In genomic region chr15:8565416-8565815, GRCm38 (mm10) we compare ENCODE assay signal across 43 mouse cellular contexts. TPM values are rescaled to one million over a fixed set of nuclear protein-coding genes. Genes with fewer than 3 reads are reported as not detected.
"Had no signal": no experiment of that assay in that cellular context is flagged by ENCODE, and none has a peak within 500 bp of the region (broad histone marks: within the 10 kb centered on the region; RNA-seq: fewer than 3 reads in every experiment).

No protein-coding gene starts in this region.

- H3K27ac ChIP-seq: heart, adult 2 months; heart, embryonic 13.5 days; heart, embryonic 15.5 days; hindbrain, embryonic 12.5 days; hindbrain, embryonic 14.5 days; hindbrain, postnatal 0 days; kidney, embryonic 15.5 days; kidney, postnatal 0 days; limb, embryonic 13.5 days; limb, embryonic 15.5 days; liver, embryonic 14.5 days had no signal

- H3K9me3 ChIP-seq: heart, embryonic 13.5 days; heart, embryonic 15.5 days; hindbrain, embryonic 12.5 days; kidney, embryonic 15.5 days; limb, embryonic 13.5 days; limb, embryonic 15.5 days had no signal

- H3K4me2 ChIP-seq: heart, embryonic 11.5 days; heart, embryonic 13.5 days; heart, embryonic 15.5 days; hindbrain, embryonic 12.5 days; hindbrain, embryonic 14.5 days; kidney, embryonic 15.5 days; limb, embryonic 13.5 days; limb, embryonic 15.5 days; liver, embryonic 11.5 days had no signal

- DNase-seq: gastrocnemius, postnatal 14 days; gastrocnemius, postnatal 36 days; heart, adult 11 months; heart, adult 2 months; heart, postnatal 14 days; heart, postnatal 36 days; kidney, adult 11 months; kidney, adult 2 months; kidney, adult 9 months; kidney, postnatal 14 days; kidney, postnatal 36 days; layer of hippocampus, adult 9-11 months; layer of hippocampus, postnatal 36 days; left cerebral cortex, postnatal 4 days had no signal

- H3K27me3 ChIP-seq: kidney, embryonic 15.5 days had no signal

- H3K4me3 ChIP-seq: heart, adult 2 months; heart, embryonic 13.5 days; heart, embryonic 15.5 days; hindbrain, embryonic 12.5 days; kidney, embryonic 15.5 days; limb, embryonic 13.5 days; limb, embryonic 15.5 days had no signal

- H3K9ac ChIP-seq: heart, embryonic 13.5 days; heart, embryonic 15.5 days; hindbrain, embryonic 12.5 days; hindbrain, embryonic 14.5 days; kidney, embryonic 15.5 days; limb, embryonic 13.5 days; limb, embryonic 15.5 days; liver, embryonic 14.5 days had no signal

- ATAC-seq: hindbrain, postnatal 0 days; intestine, embryonic 16.5 days had no signal

- H3K36me3 ChIP-seq: heart, embryonic 13.5 days; heart, embryonic 15.5 days; hindbrain, embryonic 12.5 days; kidney, embryonic 15.5 days; limb, embryonic 13.5 days; limb, embryonic 15.5 days had no signal

RNA-seq across cellular contexts. Expression of gene Gm2310, which starts 45.7 kb away (rescaled TPM):
- total RNA-seq: gastrocnemius, adult 18-20 months; gastrocnemius, adult 8-10 months; gastrocnemius, postnatal 14 days; gastrocnemius, postnatal 36 days; heart, adult 2 months; heart, postnatal 14 days; heart, postnatal 36 days; hematopoietic stem cell, adult 5-6 weeks; hindbrain, postnatal 0 days; layer of hippocampus, adult 18-20 months; layer of hippocampus, adult 8-10 months; layer of hippocampus, postnatal 14 days; layer of hippocampus, postnatal 36 days; left cerebral cortex, adult 18-20 months; left cerebral cortex, adult 8-10 months; left cerebral cortex, postnatal 10 days; left cerebral cortex, postnatal 25 days; left cerebral cortex, postnatal 4 days had no signal
- polyA plus RNA-seq: frontal cortex, adult 2 months; gonadal fat pad, adult 2 months; heart, adult 2 months; heart, embryonic 11.5 days; heart, embryonic 13.5 days; heart, embryonic 15.5 days; heart, postnatal 0 days; hindbrain, embryonic 12.5 days; hindbrain, embryonic 14.5 days; hindbrain, postnatal 0 days; intestine, embryonic 14.5 days; intestine, embryonic 16.5 days; kidney, adult 2 months; kidney, embryonic 15.5 days; kidney, postnatal 0 days; large intestine, adult 2 months; limb, embryonic 11.5 days; limb, embryonic 13.5 days; limb, embryonic 15.5 days; liver, embryonic 11.5 days; liver, embryonic 14.5 days had no signal
